Comparison of ENCODE assay signal across 8 mouse cellular contexts in genomic region chr13:81136652-81137422, GRCm38 (mm10).
DNase-seq lines count a peak whose midpoint lies in the region; ATAC-seq and TF ChIP-seq lines count a peak whose summit lies in the region.

No protein-coding gene starts in this region.

- no peak overlapping the region for H3K4me2 ChIP-seq in embryonic facial prominence, embryonic 13.5 days
- H3K4me2 ChIP-seq in liver, embryonic 16.5 days (ENCODE audit: low read depth, low read length): no peak overlapping the region
- H3K4me2 ChIP-seq in stomach, embryonic 14.5 days (replicated peaks; ENCODE audit: low read depth, low read length): no peak overlapping the region

- peak overlapping the region; percentile 65; the same call in 1 of the 2 replicates for H3K27ac ChIP-seq in embryonic facial prominence, embryonic 13.5 days
- H3K27ac ChIP-seq in embryonic facial prominence, embryonic 10.5 days (replicated peaks): no peak overlapping the region
- H3K27ac ChIP-seq in gastrocnemius, adult 2 months: peak overlapping the region; percentile 78
- H3K27ac ChIP-seq in liver, embryonic 16.5 days (ENCODE audit: low read length): peak overlapping the region; percentile 22; the same call in 1 of the 2 replicates
- H3K27ac ChIP-seq in stomach, embryonic 14.5 days (ENCODE audit: low read length): peak overlapping the region; percentile 48

- H3K4me1 ChIP-seq in embryonic facial prominence, embryonic 13.5 days: peaks cover 30% of the 10 kb centered on the region
- H3K4me1 ChIP-seq in embryonic facial prominence, embryonic 10.5 days: peaks cover 39% of the 10 kb centered on the region
- peaks cover under 1% of the 10 kb centered on the region; the same call in 1 of the 2 replicates for H3K4me1 ChIP-seq in liver, embryonic 16.5 days (ENCODE audit: control insufficient read depth, low read depth, low read length)
- H3K4me1 ChIP-seq in stomach, embryonic 14.5 days (ENCODE audit: control insufficient read depth, insufficient read depth, low read length): peaks cover 17% of the 10 kb centered on the region; the same call in 1 of the 2 replicates

- H3K9me3 ChIP-seq in embryonic facial prominence, embryonic 13.5 days: no peaks in the 10 kb centered on the region
- H3K9me3 ChIP-seq in embryonic facial prominence, embryonic 10.5 days: no peaks in the 10 kb centered on the region
- no peaks in the 10 kb centered on the region for H3K9me3 ChIP-seq in liver, embryonic 16.5 days (replicated peaks; ENCODE audit: control insufficient read depth, low read length)
- no peaks in the 10 kb centered on the region for H3K9me3 ChIP-seq in stomach, embryonic 14.5 days (ENCODE audit: control insufficient read depth, low read depth, low read length)

- no peak for TF ChIP-seq CTCF in gastrocnemius, adult 2 months (IDR thresholded peaks at IDR 0.05)

- 51% methylated on average over 11 of the region's 11 CpGs for WGBS in embryonic facial prominence, embryonic 13.5 days
- WGBS in embryonic facial prominence, embryonic 10.5 days: 79% methylated on average over 11 of the region's 11 CpGs
- 32% methylated on average over 11 of the region's 11 CpGs for WGBS in liver, embryonic 16.5 days (ENCODE audit: insufficient replicate concordance)
- WGBS in stomach, embryonic 14.5 days: 31% methylated on average over 11 of the region's 11 CpGs

- DNase-seq in embryonic facial prominence, embryonic 10.5 days (ENCODE audit: low spot score): no peak
- peak; percentile 49 for DNase-seq in A20 (ENCODE audit: low read depth, low spot score)
- peak; percentile 62 for DNase-seq in gastrocnemius, adult 2 months
- DNase-seq in kidney, adult 18-20 months: peak; percentile 27
- no peak for DNase-seq in thymus, postnatal 14 days

- H3K27me3 ChIP-seq in embryonic facial prominence, embryonic 13.5 days: no peaks in the 10 kb centered on the region
- no peaks in the 10 kb centered on the region for H3K27me3 ChIP-seq in embryonic facial prominence, embryonic 10.5 days (replicated peaks; ENCODE audit: low read depth, poor library complexity, severe bottlenecking)
- H3K27me3 ChIP-seq in liver, embryonic 16.5 days (ENCODE audit: control insufficient read depth, insufficient read depth, low read depth, low read length): no peaks in the 10 kb centered on the region
- no peaks in the 10 kb centered on the region for H3K27me3 ChIP-seq in stomach, embryonic 14.5 days (ENCODE audit: control insufficient read depth, insufficient read depth, low read length)

- H3K36me3 ChIP-seq in embryonic facial prominence, embryonic 13.5 days: no peaks in the 10 kb centered on the region
- no peaks in the 10 kb centered on the region for H3K36me3 ChIP-seq in embryonic facial prominence, embryonic 10.5 days (replicated peaks)
- H3K36me3 ChIP-seq in liver, embryonic 16.5 days (ENCODE audit: control insufficient read depth, insufficient read depth): no peaks in the 10 kb centered on the region
- H3K36me3 ChIP-seq in stomach, embryonic 14.5 days (ENCODE audit: control insufficient read depth, insufficient read depth, low read length): no peaks in the 10 kb centered on the region

- no peak for ATAC-seq in embryonic facial prominence, embryonic 13.5 days (ENCODE audit: insufficient number of reproducible peaks, insufficient read depth, low FRiP score, low TSS enrichment, low read depth)
- 0 out of 2 replicates have a peak, but pooled peaks have one; percentile 47 for ATAC-seq in liver, embryonic 16.5 days (ENCODE audit: low read depth)
- peak; percentile 73; the same call in 1 of the 2 replicates for ATAC-seq in stomach, embryonic 14.5 days (ENCODE audit: insufficient number of reproducible peaks, insufficient read depth, low FRiP score, low read depth)

- H3K4me3 ChIP-seq in embryonic facial prominence, embryonic 13.5 days: no peak overlapping the region
- no peak overlapping the region for H3K4me3 ChIP-seq in embryonic facial prominence, embryonic 10.5 days
- peak overlapping the region; percentile 47 for H3K4me3 ChIP-seq in gastrocnemius, adult 2 months
- no peak overlapping the region for H3K4me3 ChIP-seq in liver, embryonic 16.5 days (ENCODE audit: low read depth, low read length)
- H3K4me3 ChIP-seq in stomach, embryonic 14.5 days (ENCODE audit: low read depth, low read length): no peak overlapping the region

- no peak overlapping the region for H3K9ac ChIP-seq in embryonic facial prominence, embryonic 13.5 days
- H3K9ac ChIP-seq in liver, embryonic 16.5 days (ENCODE audit: low read depth, low read length): no peak overlapping the region
- no peak overlapping the region for H3K9ac ChIP-seq in stomach, embryonic 14.5 days (replicated peaks; ENCODE audit: low read depth, low read length)

- intact Hi-C loops in gastrocnemius, adult 2 months (cut with DNase I): no loop called here

Comparison
In these comparisons a context has a peak if more than half of its experiments do, and no peak if none do; other contexts are left out.
1. DNase-seq: peak in A20 (single experiment), gastrocnemius, adult 2 months (single experiment) and kidney, adult 18-20 months (single experiment); none in embryonic facial prominence, embryonic 10.5 days (single experiment) and thymus, postnatal 14 days (single experiment).